Mouse (Mus musculus) spleen, postnatal 4 days (tissue): ENCODE measurements around the gene Nanos3.

Experiments used
- DNase-seq, 2 experiments: peaks; one replicate each; pipeline ENCODE4 v3.0.0; 2022; ENCODE audit warnings: low spot score in 2 of 2

Nanos3 gene

DNA sequence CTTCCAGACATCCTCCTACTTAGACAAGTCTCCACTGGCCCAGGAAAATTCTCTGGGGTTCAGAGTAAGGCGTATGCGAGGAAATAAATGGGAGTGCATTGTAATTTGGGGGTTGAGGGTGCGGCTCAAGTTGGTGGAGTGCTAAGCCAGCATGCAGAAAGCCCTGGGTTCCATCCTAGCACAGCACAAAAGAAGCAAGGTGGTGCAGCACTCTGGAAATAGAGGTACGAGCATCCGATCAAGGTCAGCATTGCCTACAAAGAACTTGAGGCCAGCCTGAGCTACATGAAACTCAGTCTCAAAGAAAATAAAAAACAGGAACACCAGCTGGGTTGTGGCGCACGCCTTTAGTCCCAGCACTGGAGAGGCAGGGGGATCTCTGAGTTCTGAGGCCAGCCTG, at the start of gene Nanos3:
Nanos3 (minus strand) TSS at position 101 of the 400 bp plus-strand sequence.
- DNase-seq: no peak

DNA sequence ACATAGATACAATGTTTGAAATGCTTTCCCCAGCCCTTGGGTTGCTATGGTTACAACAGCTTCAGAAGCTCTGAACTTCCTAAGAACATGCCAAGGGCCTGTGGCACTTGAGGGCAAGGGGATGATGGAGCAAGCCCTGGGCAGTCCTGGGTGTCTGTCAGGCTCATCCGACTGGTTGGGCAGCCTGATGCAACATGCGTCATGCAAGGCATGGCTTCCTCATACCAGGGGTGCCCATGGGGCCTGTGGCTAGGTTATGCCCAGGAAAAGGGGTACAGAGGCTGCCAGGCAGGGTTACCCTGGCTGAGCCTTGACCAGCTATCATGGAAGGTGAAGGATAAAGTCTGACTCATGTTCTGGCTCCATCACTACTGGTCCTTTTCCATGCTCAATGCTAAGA, 48.0 kb upstream of the Nanos3 start:
- DNase-seq: no peak

DNA sequence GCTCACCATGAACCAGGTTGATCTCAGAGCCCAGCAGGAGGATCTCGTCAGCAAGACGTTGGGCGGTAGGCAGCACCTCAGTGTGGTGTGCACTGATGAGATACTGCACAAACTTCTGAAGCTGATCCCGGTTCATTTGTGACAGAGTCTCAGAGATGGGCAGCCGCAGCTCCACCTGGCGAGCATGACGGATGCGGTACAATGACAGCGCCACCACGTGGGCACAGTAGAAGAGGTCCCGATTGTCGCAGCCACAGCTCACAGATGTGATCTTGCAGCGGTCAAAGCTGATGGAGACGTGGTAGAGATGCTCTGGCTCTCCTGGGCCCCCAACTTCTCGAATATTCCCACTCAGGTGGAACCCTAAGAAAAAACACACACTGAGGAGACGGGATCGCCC, 45.7 kb upstream of the Nanos3 start:
- no peak for DNase-seq

DNA sequence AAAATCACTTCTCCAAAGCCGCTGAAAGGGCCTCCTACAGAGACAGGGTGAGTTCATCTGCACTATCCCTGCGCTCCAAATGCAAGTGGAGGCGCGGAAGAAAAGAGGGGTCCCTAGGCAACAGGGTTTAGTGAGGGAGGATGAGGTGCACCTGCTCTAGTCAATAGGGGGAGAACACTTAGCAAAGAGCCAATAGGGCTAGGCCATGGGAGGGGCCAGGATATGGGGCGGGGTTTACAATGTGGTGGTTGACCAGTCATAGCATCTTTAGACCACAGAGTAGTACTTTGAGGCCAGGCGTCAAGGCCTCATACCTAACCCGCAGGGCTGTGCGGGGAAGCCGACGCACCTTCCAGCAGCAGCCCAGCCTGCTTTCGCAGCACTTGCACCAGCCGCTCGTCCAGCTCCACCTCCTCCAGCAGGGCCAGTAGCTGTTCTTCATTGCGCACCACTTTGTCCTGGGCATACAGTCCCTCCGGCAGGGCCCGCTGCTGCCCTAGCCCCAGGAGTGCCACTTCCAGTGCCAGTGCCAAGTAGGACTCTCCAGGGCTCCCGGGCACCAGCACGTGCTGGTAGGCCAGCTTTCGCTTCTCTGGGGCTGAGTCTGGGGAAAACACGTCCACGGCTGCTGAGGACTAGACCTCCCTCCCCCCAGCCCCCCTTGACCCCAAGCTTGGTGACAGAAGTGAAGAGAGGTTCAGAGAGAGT, 38.5 kb upstream of the Nanos3 start:
- DNase-seq: no peak

DNA sequence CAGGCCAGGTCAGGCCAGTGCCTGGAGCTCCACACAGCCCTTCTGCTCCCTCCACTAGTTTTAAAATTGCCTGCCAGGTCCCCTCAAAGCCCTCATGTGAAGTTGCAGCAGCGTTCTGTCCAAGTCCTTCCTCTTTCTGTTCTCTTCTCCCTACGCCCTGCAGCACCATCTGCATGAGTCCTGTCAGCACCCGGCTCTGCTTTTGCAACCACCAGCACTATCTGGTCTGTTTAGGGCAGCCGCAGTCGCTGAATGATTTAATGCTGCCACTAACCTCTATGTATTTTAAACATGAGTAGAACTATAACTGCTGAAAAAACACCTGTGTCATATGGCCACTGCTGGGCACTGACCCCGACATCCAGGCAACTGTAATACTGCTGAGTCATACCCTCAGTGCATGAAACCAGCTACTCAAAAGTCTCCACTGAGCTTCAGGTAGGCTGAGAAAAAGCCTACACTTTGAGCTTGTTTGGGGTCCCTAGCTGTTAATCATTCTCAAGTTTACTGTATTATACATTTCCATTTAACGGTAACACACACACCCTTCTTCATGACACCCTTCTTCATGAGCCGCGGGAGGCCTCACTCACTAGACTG, 37.6 kb upstream of the Nanos3 start:
- no peak for DNase-seq

DNA sequence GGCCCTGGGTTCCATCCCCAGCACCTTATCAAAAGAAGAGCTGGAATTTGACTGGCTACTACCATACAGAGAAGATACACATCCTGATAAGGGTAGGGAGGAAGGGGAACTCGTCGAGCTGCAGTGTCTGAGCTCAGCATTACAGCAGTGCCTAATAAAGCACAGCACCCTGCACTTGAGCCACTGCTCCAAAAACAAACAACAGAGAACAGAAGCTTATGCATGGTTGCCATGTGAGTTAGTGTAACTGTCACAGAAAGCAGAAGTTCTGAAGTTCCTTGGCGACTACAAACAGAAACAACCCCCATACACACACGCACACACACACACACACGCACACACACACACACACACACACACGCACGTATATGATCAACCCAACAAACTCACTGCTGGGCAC, 35.1 kb upstream of the Nanos3 start:
- no peak for DNase-seq

DNA sequence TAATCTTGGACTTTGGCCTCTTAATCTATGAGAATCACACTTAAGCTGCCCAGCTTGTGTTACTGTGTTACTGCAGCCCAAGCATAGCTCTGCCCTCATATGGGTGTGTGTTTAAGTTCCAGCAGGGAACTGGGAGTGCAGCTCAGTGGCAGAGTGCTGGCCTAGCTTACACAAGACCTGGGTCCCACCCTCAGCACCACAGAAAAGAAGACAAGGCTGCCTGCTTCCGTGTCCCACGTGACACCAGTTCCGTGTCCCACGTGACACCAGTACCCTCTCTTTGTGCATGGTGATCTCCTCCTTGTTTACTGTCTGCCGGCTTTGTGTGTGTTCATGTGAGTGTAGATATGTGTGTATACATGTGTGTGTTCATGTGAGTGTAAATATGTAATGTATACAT, 33.1 kb upstream of the Nanos3 start:
- DNase-seq: no peak

DNA sequence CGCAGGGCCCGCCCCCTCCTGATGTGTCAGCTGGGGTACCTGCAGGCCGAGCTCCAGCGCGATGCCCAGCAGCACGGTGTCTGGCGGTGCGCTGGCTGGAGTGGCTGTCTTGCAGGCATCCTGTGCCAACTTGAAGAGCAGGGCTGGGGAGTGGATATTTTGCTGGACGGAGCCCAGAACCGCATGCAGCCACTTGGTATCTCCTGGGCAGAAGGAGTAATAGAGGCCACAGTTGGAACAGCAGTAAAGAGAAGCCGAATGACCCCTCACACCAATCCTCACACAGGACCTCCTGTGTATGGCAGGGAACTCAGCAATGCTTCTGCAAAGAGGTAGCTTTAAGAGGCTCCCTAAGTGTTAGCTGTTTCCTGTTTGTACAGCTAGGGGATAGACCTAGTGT, 32.2 kb upstream of the Nanos3 start:
- DNase-seq: no peak

DNA sequence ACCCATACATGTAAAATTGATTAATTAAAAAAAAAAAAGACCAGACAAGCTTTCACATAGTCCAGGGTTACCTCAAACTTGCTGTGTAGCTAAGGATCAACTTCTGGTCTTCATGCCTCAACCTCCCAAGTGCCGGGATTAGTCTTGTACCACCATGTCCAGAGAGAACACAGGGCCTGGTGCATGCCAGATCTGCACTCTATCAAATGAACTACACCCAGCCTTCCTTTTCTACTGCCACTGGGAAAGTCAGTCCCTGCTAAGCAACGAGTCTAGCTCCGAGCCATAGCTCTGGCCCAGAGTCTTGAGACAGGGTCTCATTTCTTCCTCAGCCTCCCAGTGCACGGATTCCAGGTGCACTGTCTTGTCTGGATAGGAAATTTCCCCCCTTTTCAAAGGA, 28.3 kb upstream of the Nanos3 start:
- DNase-seq: no peak

DNA sequence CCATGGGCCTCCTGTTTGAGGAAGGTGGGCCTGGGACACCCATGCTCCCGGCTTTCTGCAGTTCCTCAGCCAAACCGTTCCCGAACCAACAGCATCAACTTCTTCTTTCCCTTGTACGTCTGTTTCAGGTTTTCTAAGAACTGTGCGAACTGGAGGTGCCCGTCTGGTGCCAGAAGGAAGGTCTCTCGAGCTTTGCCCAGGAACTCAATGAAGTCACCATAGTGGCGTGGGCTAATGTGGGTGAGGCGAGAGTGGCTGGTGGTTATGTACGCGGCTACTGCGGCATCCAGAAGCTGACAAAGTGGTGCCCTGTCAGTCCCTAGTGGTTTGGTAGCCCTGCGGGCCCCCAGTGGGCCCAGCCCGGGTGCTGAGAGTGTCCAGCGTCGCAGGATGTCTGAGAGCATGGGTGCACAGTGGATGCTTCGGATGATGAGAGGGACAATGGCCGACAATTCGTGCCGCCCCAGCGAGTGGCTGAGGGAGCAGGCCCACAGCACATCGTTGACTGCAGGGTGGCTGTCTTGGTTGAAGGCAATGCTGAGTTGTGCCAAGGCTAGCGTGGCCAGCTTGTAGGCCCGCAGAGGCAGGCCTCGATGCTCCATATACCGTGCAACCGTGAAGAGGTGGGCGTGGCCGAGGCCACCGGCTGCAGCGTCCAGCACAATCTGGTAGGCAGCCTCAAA, 27.0 kb upstream of the Nanos3 start:
- DNase-seq: no peak

DNA sequence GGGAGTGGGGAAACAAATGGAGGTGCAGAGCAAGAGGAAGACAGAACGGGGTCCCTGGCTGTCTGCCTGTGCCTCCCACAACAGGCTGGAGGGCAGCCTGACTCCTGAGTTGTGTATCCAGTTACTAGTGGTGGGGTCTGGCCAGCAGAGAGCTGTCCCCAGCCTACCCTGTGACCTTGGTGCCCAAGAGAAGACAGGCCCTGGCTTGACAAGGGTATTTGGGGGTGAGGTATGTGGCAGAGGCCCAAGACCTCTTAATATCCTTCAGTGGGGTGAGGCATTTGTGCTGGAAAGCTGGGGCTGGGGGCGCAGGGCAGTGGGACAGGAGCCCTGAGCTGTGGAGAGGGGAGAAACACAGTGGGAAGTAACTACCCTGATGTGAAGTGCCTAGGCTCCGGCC, 26.2 kb upstream of the Nanos3 start:
- no peak for DNase-seq

DNA sequence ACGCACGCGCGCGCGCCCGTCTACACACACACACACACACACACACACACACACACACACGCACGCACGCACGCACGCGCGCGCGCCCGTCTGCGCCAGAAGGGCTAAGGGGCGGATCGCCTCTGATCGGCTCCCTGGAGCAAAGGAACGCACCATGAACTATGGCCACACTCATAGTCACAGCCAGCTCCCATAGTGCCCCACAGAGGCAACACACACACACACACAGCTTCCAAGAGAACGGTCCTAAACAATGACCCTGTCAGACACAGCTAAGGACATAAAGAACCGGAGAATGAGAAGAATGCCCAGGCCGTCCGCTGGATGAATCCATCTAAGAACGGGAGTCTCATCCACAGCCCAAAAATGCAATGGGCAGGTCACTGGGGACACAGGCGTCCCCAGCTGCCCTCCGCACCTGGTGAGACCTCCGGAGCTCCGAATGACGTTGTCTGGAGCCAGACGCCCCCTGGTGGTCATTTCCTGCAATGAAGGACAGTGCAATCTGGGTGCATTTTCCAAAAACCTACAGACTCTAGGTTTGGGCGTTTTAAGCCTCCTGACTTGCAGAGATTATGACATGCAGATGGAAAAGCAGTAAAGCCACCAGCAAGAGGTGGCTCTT, 25.3 kb upstream of the Nanos3 start:
- DNase-seq: peak; percentile 80 to 93

DNA sequence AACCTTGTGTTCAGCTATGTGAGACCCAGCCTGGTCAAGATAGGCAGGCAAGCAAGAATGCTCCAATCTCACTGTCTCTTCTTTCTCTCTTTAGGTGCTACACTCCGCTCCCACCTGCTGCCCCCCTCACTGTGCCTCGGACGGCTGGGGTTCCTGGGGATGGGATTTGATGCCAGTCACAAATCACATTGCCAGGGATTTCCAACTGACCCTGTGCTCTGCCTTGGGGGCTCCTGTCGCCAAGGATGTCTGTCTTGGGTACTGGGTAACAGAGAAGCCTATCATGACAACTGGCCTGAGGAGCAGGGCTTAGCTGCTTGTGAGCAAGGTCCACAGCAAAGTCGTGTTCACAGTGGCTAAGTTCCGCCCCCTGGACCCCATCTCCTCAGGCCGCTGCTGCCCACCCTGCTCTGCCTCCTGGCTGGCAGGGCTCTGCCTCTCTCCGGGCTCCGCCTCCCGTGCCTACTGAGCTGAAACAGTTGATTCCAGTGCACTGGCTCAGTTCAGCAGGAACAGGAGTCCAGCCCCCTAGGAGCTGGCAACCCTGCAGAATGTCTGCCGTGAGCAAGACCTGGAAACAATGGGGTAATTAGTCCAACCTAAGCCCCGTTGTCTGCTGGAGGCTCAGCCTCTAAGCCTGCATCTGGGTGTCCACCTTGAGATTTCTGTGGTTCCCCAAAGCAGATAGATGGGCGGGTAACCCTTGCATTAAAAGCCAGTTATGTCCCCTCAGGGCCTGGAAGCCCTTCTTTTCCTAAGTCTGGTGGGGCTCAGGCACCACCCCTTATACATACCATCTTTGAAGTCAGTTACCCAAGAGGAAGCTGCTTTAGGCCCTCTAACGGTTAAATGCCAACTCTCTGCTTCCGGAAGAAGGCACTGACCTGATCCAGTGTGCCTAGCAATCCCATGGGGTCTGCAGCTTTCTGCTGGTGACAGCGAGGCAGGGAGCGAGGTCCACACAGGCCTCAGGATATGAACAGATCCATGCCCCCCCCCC, 23.7 kb upstream of the Nanos3 start:
- no peak for DNase-seq

DNA sequence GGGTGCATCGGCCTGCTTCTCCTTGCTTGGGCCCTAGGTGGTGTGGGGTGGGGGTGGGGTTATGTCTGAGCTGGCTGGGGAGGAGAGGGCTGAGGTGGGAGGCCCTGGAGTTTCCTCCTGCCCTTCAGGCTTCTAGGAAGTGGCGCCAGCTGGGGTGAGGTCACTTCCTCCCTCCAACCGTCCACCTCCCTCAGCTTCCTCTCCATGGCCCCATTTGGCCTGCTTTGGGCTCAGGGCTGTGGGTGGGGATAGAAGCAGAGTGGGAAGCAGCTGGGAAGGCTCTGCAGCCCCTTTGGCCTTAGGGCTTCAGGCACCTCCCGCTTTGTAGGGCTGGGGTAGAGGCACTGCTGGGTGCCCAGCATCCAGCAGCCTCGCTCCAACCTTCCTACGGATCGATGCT, 22.8 kb upstream of the Nanos3 start:
- peak; percentile 56 to 74 for DNase-seq

DNA sequence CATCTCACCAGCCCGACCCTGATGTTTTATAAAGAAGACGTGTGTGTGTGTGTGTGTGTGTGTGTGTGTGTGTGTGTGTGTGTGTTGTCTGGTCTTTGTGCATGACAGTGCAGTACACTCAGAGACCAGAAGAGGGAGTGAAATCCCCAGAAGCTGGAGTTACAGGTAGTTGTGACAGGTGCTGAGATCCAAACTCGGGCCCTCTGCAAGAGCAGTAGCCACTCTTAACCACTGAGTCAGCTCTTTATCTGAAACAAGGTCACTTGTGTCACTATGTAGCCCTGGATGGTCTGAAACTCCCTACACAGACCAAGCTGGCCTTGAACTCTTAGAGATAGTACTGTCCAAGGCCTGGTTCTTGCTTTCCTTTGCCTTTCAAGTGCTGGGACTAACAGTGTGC, 21.6 kb upstream of the Nanos3 start:
- no peak for DNase-seq

DNA sequence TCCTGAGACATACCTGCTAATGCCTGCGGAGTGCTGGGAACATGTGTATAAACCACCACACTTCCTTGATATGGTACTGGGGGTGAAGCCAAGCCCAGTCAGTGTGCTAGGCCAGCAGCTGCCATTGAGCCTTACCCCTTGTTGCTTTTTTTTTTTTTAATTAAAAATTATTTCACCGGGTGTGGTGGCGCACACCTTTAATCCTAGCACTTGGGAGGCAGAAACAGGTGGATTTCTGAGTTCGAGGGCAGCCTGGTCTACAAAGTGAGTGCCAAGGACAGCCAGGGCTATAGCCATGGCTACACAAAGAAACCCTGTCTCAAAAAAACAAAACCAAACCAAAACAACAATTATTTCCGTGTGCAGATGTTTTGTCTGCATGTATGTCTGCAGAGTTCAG, 20.1 kb upstream of the Nanos3 start:
- no peak for DNase-seq

DNA sequence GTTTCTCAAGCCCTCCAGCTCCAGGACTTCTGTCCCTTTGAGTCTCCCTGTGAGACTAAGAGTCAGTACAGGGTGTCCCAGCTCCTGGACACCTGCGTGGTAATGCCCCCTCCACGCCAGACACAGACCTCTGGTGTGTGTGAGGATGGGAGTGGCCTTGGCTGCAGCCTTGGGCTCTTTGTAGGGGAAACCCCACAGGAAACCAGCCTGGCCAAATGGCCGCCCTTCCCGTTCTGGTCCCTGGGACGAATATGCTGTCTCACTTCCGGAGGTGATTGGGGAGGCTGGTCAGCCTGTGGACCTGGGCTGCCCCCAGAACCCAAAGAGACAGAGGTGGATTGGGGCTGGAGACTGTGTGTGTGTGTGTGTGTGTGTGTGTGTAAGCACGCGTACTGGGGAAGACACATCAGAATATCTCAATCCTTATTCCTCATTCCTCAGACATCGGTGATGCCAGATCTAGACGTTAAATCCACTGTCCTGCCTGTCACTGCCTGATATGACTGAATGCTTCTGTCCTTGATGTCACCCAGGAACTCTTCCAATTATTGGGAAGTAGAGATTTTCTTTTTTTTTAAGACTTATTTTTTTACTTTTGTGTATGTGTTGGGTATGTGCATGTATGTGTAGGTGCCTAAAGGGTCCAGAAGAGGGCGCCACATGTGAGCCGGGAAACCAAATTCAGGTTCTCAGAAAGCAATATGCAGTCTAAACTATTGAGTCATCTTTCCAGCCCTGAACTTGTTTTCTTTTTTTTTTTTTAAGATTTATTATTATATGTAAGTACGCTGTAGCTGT, 19.2 kb upstream of the Nanos3 start:
- peak; percentile 46 to 76 for DNase-seq

DNA sequence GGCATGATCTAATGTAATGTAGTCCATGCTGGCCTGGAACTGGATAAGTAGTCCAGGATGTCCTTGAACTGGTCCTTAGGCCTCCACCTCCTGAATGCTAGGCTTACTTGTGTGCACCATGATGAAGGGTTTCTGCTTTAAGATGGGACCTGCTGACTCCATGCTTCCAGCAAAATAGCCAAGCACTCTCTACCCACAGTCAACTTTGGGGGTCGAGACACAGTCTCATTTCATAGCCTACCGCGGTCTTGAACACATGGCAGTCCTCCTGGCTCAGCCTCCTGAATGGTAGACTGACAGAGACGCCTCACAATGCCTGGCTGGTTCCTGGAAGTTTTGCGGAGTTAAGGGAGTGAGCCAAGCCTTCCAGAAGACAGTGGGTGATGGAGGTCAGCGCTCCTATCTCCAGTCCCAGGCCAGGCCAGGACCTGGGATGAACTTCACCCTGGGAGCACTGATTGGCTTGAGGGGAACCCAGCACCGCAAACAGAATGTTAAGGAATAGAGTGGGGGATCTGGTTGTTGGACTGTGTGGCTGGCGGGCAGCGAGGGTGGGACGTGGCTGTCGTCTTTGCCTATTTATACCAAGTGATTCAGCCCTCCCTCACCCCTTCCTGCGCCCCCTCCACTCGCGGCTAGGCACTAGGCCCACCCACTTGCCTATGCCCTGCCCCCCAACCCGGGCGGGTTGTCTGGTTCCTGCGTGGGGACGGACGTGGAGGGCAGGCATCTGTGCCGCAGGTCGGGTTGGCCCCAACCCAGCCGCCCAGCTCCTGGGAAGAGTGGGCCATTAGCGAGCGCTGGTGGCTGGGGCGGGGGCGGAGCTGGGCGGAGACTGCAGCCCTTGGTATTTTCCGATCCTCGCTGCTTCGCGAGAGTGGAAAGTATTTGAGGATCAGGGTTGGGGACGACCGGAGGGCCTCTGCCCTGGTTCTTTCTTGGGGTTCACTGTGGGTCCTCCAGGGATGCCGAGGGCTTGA, 18.2 kb upstream of the Nanos3 start:
- peak; percentile 64 to 78 for DNase-seq

DNA sequence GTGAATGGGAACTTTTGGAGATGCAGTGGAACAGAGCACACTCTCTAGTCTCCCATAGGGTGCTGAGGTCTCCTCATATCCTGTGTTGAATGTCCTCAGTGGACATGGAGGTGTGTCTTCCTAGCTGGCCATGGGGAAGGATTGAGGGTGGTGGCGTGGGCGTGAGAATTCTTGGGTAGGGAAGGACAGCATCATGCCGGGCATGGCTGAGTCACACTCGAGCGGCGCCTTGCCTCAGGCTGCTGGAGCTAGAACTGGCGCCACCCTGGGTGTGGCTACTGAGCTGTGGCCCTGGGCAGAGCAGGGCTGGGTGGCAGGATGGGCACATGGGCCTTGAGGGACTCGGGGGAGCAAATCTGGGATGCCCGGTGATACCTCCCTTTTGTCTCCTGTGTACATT, 17.4 kb upstream of the Nanos3 start:
- DNase-seq: peak in 1 of 2 experiments; percentile 25
